Mouse (Mus musculus) thymus, adult 2 months (tissue): ENCODE data around the gene Slc7a5. TPM values are rescaled to one million over a fixed set of nuclear protein-coding genes. Genes with fewer than 3 reads are reported as not detected.

Experiments
- DNase-seq: peaks from one replicate; pipeline ENCODE4 v3.0.0; 2021
- H3K27ac ChIP-seq: fragments of 200-500 bp; 2 replicates; pipeline ENCODE4 v1.5.1; 2012; ENCODE audit warnings: low read length, control low read depth; ENCODE audit not compliant: control insufficient read depth, insufficient read depth
- H3K27me3 ChIP-seq: fragments of 200-500 bp; 2 replicates; pipeline ENCODE4 v1.6.1; 2012; ENCODE audit warnings: mild to moderate bottlenecking, low read length, moderate library complexity, mixed read lengths; ENCODE audit not compliant: control insufficient read depth, insufficient read depth
- H3K36me3 ChIP-seq: fragments of 200-500 bp; 2 replicates; pipeline ENCODE4 v1.6.1; 2012; ENCODE audit warnings: mild to moderate bottlenecking, low read length, moderate library complexity; ENCODE audit not compliant: control insufficient read depth, insufficient read depth
- H3K4me1 ChIP-seq: fragments of 200-500 bp; replicated peaks from 2 replicates; pipeline ENCODE4 v1.6.1; 2012; ENCODE audit warnings: low read length; ENCODE audit not compliant: control insufficient read depth, insufficient read depth
- H3K4me3 ChIP-seq: fragments of 200-500 bp; 2 replicates; pipeline ENCODE4 v1.5.1; 2012; ENCODE audit warnings: mild to moderate bottlenecking, low read length, control low read depth, moderate library complexity; ENCODE audit not compliant: control insufficient read depth, insufficient read depth
- CTCF ChIP-seq: fragments of 200-500 bp; IDR thresholded peaks from 2 replicates; pipeline ENCODE4 v1.5.1; 2012; ENCODE audit warnings: mild to moderate bottlenecking, control low read depth, low read length, moderate library complexity, borderline replicate concordance; ENCODE audit not compliant: control insufficient read depth, poor library complexity, insufficient read depth; ENCODE audit errors: extremely low read depth
- POLR2A ChIP-seq: fragments of 200-500 bp; IDR thresholded peaks from 2 replicates; pipeline ENCODE4 v1.6.1; 2012; ENCODE audit warnings: mild to moderate bottlenecking, low read length, control low read depth, moderate library complexity; ENCODE audit not compliant: control insufficient read depth, poor library complexity, insufficient read depth; ENCODE audit errors: extremely low read depth
- WGBS: fragments of 180-500 bp; shearing (Covaris S2); methylation state at CpG from one replicate; pipeline ENCODE4 v1.1.7; 2018; 5-methylcytosine and 5-hydroxymethylcytosine counted together
- polyA plus RNA-seq: library from polyadenylated mRNA; depleted of rRNA; stranded (reverse); fragments of >200 nt; gene quantifications from 2 replicates; pipeline ENCODE4 v1.2.3, GENCODE M21; 2012; rRNA removed

Gene Slc7a5
- polyA plus RNA-seq, 1 experiment = 45.9 TPM

GRCm38 (mm10) chr8:121842064-121842955 is 65.2 kb downstream of the Slc7a5 start:
- Histone ChIP-seq H3K4me3 (no peak overlapping the region), H3K27me3 (no peaks in the 10 kb centered on the region), H3K4me1 (no peaks in the 10 kb centered on the region), H3K27ac (no peak overlapping the region), H3K36me3 (no peaks in the 10 kb centered on the region)
- DNase-seq = no peak
- 96% methylated on average over 8 of the region's 8 CpGs for WGBS
- TF ChIP-seq POLR2A = no peak
- TF ChIP-seq CTCF = no peak

DNA sequence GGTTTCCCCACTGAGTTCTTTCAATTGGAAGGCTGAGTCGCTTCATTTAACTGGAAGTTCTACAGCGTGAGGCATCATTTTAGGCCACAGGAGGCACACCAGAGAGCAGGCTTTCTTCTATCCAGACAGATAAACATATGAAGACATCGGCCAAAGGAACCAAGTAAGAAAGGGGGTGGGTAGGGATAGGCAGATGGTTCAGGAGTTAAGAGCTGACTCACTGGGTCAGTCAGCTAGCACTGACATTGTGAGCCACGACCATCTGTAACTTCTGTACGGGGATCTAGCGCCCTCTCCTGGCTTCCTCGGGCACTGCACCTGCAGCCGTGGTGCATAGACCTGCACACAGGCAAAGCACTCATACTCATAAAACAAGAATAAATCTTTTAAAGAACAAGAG is 66.3 kb downstream of the Slc7a5 start:
- H3K4me1 ChIP-seq = no peaks in the 10 kb centered on the region
- no peaks in the 10 kb centered on the region for H3K27me3 ChIP-seq
- no peak overlapping the region for H3K27ac ChIP-seq
- TF ChIP-seq CTCF (peak; percentile 61; the same call in 1 of the 2 replicates), POLR2A (no peak)
- no peak overlapping the region for H3K4me3 ChIP-seq
- H3K36me3 ChIP-seq = no peaks in the 10 kb centered on the region
- 67% methylated on average over 8 of the region's 8 CpGs for WGBS
- peak; percentile 47 for DNase-seq

- no peaks in the 10 kb centered on the region for H3K27me3 ChIP-seq
- 8% methylated on average over 6 of the region's 6 CpGs for WGBS
- no peak overlapping the region for H3K27ac ChIP-seq
- H3K36me3 ChIP-seq = no peaks in the 10 kb centered on the region
- peaks cover 19% of the 10 kb centered on the region for H3K4me1 ChIP-seq
- no peak overlapping the region for H3K4me3 ChIP-seq
- TF ChIP-seq POLR2A (no peak), CTCF (no peak)
- DNase-seq = peak; percentile 72
Observed at GRCm38 (mm10) chr8:121832503-121832902, 75.0 kb downstream of the Slc7a5 start.

DNA sequence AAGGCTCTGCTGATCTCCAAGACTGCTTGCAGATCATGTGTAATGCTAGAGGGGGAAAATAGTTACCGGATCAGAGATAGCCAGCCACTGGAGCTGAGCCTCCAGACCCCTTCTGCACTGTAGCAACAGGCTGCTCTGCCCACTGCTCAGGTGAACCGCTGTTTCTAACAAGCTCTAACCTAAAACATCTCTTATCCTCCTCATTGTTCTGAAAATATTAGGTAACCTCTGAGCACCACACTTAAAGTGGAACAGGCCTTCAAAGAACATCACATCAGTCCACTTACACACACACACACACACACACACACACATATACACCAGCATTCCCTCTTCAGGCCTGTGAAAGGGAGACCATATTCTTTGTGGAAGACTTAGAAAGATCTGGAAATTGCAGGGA is 75.4 kb downstream of the Slc7a5 start:
- H3K4me1 ChIP-seq = peaks cover 19% of the 10 kb centered on the region
- WGBS = 96% methylated on average over 2 of the region's 2 CpGs
- H3K4me3 ChIP-seq = no peak overlapping the region
- H3K36me3 ChIP-seq = no peaks in the 10 kb centered on the region
- no peak for DNase-seq
- no peak overlapping the region for H3K27ac ChIP-seq
- TF ChIP-seq POLR2A (no peak), CTCF (no peak)
- no peaks in the 10 kb centered on the region for H3K27me3 ChIP-seq

Other genes starting within 250 kb of the Slc7a5 start
- 0.07 TPM in 1 of 2 replicates, not detected in the other for gene Jph3, start 178.1 kb downstream of the Slc7a5 start, polyA plus RNA-seq
- gene Klhdc4, start 78.1 kb downstream of the Slc7a5 start, polyA plus RNA-seq = 29.9 and 34.8 TPM in 2 replicates
- gene Car5a, start 37.2 kb upstream of the Slc7a5 start, polyA plus RNA-seq = 0.75 TPM in 1 of 2 replicates, not detected in the other
- gene Banp, start 42.1 kb upstream of the Slc7a5 start, polyA plus RNA-seq = 151 and 153 TPM in 2 replicates